Mouse (Mus musculus) adipocyte (in vitro differentiated cells): ENCODE results near the gene Dok5.

Source experiments
- DNase-seq: peaks from one replicate; pipeline ENCODE4 v3.0.0-alpha.2; 2016; ENCODE audit warnings: low spot score

Gene Dok5

DNA sequence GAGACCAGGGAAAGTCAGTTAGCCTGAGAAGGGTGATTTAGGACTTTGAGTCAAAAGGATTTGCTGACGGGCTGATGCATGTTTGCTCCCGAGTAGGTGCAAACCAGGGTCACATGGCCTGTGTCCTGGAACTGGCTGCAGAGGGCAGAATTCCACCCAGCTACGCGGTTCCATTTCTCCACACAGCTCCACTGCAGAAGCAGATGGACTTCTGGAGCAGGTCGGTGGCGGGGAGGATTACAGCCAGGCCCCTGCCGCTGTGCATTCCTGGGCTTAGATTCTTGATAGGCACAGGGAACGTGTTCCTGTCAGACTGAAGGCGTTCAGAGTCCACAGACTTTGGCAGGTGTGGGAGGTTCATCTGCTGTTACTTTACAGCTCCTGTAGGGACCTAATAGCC is 131.2 kb downstream of the Dok5 start:
- DNase-seq = no peak

DNA sequence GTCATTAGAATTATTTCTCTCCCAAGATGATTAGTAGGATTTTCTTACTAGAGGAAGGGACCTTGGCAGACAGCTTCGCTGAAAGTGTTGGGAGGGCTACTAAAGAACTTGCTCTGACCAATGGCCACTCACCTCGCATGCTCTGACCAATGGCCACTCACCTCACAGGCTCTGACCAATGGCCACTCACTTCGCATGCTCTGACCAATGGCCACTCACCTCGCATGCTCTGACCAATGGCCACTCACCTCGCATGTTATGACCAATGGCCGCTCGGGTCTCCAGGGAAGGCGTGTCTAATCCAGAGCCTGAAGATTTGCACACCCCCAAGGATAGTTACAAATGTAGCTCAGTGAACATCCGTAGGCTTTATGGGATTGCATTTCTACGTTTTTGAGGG is 131.6 kb downstream of the Dok5 start:
- no peak for DNase-seq

DNA sequence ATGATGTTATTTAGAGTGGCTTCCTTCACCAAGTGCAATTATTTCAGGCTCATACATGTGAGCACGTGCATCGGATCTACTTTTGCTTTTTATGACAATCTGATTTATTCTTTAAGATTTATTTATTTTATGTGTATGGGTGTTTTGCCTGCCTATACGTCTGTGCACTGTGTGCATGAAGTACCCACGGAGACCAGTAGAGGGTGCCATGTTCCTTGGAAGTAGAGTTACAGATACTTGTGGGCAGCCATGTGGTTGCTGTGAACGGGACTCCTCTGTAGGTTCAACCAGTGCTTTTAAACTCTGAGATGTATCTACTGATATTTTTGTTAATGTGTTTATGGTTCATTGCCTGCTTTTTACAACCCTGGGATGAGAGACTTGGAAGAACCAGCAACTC is 132.4 kb downstream of the Dok5 start:
- no peak for DNase-seq

DNA sequence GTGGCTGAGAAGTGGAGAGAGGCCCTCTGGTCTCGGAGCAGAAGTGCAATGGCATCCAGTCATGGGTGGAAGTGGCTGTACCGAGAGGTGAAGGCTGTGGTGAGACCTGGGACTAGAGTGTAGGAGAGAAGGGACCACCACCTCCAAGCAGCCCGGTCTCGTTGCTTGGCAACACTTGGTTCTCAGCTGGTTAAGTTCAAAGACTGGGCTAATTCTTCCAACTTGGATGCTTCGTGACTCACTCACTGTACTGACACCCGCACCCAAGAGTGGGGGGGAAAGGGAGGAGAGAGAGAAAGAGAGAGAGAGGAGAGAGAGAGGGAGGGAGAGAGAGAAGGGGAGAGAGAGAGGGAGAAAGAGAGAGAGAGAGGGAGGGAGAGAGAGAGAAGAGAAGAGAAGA is 133.2 kb downstream of the Dok5 start:
- no peak for DNase-seq

DNA sequence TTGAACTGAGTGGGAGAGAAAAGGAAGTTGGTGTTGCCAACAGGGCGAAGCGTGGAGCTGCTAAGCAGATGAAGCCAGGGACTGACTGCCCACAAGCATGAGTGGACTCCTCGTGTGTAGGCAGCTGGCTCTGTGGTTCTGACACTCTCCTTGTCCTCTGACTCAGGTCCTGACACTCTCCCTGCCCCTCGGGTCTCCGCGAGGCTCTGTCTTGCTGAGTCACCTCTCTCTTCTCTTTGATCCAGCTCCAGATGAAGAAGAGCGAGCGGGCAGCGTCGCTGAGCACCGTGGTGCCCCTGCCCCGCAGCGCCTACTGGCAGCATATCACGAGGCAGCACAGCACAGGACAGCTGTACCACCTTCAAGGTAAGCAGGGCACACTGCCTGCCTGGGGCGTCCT is 139.0 kb downstream of the Dok5 start:
- DNase-seq = no peak

DNA sequence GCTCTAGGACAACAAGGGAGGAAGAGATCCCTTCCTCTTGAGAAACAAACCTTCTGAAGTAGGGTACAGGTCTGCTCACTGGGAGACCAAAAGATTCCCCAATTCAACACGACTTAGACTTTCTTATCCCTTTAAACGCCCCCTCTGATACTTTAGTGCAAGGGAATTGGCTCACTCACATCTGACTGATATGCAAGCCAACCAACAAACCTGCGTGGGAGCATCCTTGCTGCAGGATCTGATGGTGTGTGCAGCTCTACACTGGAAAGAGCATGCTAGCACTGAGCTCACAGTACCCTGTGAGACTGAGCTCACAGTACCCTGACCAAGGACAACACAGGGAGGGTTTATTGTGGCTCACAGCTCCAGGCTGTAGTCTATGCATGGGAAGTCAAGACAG is 139.9 kb downstream of the Dok5 start:
- no peak for DNase-seq

DNA sequence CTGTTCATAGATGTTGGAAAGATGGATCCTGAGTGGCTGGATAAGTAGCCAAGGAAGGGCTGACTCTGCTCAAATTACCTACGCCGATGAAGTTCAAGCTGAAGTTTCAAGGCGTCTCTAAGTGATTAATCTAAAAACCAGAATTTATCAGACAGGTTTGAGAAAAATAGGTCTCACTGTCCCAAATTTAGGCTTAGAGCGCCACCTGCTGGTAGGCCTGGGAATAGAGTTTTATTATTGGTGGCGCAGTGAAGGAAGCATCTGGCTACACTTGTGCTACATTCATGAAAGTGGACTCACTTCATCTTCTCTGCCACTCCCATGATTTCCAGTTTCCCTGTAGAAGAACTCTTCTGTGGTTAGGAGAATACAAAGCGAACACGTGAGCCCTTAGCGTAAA is 141.8 kb downstream of the Dok5 start:
- peak; percentile 76 for DNase-seq

DNA sequence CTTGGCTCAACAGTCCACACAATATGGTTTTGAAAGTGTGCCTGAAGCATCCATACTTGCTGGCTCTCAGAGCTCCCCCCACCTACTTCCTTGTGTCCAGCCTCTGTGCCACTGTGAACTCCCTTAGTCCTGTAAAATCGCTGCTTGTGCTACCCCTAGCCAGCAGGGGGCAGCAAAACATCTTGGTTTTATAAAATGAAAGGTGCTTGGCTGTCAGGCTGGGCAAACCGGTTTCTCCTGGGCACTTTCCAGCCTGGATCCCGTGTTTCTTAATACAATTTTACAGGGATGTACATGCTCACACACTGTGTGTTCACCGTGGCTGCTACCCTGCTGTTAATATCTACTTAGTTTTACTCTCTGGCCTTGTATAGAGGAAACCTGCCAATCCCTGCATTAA is 145.9 kb downstream of the Dok5 start:
- DNase-seq = peak; percentile 79

DNA sequence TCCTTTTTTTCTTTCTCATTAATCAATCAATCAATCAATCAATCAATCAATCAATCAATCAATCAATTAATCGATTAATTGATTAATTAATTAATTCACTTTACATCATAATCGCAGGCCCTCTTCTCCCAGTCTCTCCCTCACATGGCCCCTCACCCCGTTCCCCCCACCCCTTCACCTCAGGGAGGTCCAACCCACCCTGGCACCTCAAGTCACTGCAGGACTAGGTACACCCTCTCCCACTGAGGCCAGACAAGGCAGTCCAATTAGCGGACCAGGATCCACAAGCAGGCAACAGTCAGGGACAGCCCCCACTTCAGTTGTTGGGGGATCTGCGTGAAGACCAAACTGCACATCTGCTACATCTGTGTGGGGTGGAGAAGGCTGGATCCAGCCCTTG is 146.3 kb downstream of the Dok5 start:
- no peak for DNase-seq

DNA sequence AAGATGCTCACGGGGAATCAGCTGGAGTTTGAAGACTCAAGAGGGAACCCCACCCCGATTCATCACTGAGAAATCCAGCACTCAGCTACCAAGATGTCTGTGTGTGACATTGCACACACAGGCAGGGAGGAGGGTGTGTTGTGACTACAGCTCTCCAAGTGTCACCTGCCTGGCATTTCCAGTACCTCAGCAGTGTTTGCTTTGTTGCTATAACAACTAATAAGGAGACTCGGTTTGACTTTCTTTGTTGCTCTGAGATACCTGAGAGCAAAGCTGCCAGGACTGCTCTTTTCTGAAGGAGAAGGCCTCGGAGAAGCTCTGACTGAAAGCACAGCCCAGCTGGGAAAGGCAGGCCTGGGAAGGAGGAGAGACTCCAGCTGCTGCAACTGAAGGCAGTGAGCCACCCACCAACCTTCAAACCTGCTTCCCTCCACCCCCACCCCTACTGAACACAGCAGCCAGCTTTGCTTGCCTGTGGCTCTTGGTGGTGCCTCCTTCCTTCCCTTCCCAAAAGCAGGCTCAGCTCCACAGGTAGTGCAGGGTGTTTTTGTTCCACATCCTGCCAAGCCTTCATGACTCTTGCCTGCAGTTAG is 152.7 kb downstream of the Dok5 start:
- no peak for DNase-seq

DNA sequence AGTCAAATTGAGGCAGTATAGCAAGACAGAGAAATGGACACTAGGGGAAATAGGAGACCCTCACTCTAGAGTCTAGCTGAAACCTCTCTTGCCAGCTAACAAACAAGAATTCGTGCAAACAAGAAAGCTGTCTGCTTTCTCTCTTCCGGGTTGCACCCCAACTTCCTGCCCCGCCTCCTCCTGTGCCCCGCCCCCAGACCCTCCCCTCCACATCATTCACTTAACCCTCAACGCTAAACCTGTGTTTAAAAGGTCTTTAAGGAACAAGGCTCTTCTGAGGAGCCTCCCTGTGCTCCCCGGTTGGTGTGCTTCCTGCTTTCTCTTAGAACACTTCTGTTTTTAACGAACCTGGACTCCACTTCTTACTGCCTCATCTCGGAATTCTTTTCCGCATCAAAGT is 156.4 kb downstream of the Dok5 start:
- DNase-seq = no peak

DNA sequence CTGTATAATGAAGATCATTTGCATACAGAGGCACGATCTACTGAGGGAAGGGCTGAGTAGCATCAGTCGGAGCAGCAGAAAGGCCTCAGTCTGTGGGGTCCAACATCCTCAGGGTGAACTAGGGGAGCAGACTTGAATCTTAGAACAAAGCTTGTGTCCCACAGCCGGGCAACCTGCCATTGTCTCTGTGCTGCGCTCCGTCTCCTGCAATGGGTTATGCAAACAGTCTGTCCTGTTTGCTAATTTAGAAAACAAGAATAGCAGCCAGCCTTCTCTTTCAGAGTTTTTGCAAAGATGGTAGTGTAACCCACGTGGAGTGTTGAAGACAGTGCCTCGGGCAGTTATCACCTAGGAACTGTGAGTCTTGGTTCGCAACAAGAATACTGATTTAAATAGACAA is 163.5 kb downstream of the Dok5 start:
- DNase-seq = no peak

DNA sequence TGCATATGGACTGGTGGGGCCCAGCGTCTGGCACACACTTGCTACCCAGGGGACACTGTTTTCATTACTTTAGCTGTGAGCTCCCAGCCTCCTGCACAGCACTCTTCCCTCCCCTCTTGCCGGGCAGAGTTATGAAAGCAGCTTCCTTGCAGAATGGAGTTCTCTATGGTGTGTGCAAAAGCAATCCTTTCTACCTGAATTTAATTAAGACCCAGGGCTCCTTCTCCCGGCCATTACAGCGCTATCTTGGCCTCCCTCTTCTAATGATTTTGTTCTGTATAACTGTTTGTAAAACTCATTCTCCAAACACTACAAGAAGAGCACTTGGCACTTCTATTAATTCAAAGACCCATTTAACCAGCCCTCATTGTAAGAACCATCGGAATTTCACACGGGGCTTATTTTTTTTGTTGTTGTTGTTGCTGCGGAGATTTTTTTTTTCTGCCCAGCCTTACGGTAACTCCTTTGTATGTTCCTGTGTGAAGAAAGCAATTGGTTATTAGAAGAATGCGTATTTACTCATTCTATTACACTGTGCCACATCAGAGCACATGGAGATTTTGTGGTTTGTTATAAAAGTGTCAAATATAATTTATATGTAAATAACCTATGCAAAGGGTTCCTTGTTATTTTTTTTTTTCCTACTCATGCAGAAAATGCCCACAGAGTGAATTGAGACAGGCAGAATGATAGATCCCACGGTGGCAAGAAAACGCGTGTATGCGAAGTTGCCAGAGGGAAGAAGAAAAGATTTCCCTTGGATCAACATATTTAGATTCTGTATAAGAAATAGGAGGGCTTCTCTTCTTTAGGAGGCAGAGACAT is 170.8 kb downstream of the Dok5 start:
- no peak for DNase-seq

DNA sequence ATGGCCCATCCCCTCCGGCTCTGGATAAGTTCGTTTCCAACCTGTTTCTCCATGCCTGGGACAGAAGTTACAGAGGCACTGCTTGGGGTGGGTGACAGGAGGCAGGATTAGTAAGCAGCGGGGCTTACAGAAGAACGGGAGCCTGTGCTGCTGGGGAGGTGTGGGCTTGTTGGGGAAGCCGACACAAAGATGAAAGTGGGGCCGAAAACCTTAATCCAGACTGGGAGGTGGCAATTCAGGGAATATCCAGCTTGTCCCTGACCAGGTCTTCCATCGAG is 171.4 kb downstream of the Dok5 start:
- DNase-seq = no peak

DNA sequence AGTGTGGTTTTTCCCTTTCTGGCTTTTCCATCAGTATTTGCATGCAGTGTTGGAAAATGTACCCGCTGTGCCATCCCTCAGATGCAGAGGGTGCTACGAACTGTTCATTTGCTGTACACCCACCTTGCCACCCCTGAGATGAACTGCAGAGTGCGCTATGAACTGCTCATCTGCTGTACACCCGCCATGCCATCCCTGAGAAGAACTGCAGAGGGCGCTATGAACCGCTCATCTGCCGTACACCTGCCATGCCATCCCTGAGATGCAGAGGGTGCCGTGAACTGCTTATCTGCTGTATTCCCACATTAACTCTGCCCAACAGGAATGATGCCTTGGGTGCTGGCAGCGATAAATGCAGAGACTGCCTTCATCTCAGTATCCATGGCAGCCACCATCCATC is 171.8 kb downstream of the Dok5 start:
- DNase-seq = no peak

DNA sequence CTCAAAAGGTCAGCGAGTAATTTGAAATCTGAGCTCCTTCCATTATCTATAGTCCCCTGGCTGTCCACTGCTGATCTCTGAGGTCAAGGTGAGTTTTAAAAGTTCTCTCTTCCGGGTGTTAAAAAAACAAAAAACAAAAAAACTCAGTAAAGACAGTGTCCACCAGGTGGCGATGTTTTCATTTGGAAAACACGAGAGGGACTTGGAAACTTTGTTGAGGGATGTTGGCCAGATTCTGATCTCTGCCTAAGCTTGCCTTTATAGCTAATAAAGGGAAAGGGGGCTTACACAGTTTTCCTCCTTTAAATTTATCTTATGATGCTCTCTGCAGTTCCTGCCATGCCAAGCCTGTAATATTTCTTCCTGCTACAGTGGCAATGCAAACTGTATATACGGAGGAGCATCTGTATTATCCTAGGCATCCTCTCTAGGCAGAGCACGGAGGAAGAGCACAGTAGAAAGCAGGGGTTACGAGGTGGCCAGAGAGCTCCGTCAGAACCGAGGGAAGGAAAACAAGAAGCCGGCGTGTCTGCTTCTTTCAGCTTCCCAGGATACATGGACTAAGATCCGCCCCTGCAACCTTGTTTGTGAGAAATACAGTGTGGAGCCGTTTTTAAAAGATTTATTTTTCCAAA is 181.1 kb downstream of the Dok5 start:
- DNase-seq = peak; percentile 29

DNA sequence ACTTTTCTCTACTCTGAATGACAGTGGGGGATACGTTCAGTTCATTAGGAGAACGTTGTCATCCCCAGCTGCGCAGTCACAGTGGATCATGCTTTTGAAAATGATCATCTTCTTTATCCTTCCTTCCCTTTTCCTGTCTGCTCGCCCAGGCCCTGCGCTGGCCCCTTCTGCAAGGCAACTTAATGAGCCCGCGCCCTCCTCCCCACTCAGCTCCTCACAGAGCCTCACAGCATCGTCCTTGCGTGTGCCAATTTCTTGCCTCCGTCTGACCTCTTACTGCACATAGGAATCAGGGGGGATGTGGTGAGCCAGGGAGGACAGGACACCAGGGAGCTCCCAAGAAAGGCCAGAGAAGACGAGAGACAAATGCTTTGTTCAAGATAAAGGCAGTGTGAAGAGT is 182.3 kb downstream of the Dok5 start:
- DNase-seq = no peak

DNA sequence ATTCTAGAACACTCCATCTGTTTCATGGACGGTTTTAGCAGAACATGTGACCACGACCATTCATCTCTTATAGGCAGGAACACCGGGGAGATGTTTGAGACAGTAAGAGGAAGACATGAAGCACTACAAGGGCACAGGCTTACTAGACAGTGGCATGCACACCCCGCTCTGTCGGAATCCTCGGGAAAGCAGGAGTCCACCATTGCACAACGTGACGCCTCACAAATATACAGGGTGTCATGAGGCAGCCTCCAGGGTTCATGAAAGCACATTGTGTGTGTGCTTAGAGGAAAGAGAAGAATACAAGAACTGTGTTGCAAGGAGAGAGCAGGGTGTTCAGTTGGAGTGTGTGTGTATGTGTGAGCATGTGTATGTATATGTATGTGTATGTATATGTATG is 184.0 kb downstream of the Dok5 start:
- no peak for DNase-seq

DNA sequence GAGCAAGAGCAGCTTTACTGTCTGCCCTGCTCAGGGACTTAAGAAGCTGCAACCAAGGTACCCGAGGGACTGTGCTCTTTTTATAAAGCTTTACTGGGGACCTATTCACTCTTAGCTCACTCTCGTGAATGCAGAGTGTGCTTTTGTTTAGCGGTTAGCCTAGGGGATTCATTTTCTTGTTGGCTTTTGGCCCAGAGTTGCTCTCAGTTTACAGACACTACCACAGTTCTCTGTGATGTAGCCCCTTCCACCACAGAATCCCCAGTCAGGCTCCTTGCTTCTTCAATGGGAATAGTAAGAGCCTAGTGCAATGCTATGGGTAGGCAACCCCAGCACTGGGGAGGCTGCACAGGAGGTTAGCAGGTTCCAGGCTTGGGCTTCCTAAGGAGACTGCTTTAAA is 190.7 kb downstream of the Dok5 start:
- DNase-seq = no peak

DNA sequence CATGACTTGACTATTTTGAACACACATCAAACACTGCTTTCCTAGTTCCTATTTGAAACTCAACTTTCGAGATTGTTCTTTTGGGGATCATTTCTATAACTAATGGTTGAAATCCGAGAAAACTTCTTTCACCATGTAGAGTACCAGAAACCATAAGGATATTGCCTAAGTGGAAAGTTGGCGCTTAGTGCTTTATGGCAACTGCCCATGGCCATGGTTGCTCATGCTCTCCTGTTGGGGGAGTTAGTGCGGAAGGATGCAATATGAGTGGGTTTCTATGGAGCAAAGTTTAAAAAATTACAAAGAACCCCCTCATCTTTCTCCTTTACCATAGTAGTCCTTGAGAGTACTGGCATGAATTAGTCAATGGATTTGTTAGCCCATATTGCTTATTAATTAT is 192.5 kb downstream of the Dok5 start:
- DNase-seq = no peak

DNA sequence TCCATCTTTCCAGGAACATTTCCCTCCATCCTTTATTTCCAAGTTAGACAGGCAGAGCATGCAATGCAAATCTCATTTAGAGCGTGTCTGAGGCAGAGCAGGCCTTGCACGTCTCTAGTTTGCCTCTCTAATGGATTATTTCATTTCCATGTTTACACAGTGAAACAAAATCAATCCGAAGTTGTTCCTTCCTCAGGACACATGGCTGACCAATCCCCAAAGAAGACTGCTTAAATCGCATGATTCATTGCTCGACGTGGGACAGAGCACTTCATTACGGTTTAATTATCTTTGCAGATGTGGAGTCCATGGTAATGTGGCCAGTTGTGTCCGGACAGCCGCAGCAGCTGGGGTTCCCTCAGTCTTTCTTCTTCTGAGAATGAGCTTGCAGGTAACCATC is 194.6 kb downstream of the Dok5 start:
- no peak for DNase-seq
